Mouse (Mus musculus): ENCODE data around the gene Pigc. TPM values are rescaled to one million over a fixed set of nuclear protein-coding genes. Genes with fewer than 3 reads are reported as not detected.

Pigc gene
- polyA plus RNA-seq, 1 experiment = 10.2 TPM

DNA sequence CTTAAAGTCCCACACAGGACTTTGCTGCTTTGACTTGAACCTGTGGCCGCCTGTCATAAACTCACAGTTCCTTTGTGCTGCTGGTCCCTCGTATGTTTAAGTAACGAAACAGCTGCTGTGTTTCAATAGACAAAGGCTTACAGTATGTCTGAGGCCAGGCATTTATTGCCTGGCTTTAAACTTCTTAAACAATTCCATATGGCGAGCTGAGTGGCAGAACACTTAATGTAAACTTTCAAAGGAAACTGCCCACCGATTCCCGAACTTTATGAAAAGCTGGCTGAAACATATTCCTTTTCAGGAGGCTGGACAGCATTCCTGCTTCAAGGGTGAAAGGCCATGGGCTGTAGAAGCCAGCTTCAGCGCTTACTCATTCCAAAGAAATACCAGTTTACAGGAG, 48.0 kb downstream of the Pigc start:
- no peaks in the 10 kb centered on the region for H3K4me1 ChIP-seq (ENCODE audit: control insufficient read depth, insufficient read depth, insufficient read length)
- no peak for DNase-seq (ENCODE audit: low read depth in 1 of 2, low spot score in 2 of 2)
- H3K27ac ChIP-seq (ENCODE audit: insufficient read depth, low read length) = no peak overlapping the region
- H3K27me3 ChIP-seq (ENCODE audit: control insufficient read depth, insufficient read depth, low read length) = no peaks in the 10 kb centered on the region
- 81% methylated on average over 7 of the region's 7 CpGs for WGBS
- TF ChIP-seq CTCF (IDR thresholded peaks at IDR 0.05; ENCODE audit: extremely low read depth, insufficient read depth, insufficient read length, insufficient replicate concordance) (no peak), POLR2A (IDR thresholded peaks at IDR 0.05; ENCODE audit: low read depth, low read length) (no peak)
- H3K4me3 ChIP-seq (ENCODE audit: extremely low read depth, insufficient read depth, insufficient read length) = no peak overlapping the region
- H3K36me3 ChIP-seq (ENCODE audit: control insufficient read depth, insufficient read depth, low read length) = no peaks in the 10 kb centered on the region

GRCm38 (mm10) chr1:162017975-162018600, 49.1 kb downstream of the Pigc start:
- TF ChIP-seq CTCF (IDR thresholded peaks at IDR 0.05; ENCODE audit: extremely low read depth, insufficient read depth, insufficient read length, insufficient replicate concordance) = no peak
- no peak for TF ChIP-seq POLR2A (IDR thresholded peaks at IDR 0.05; ENCODE audit: low read depth, low read length)
- Histone ChIP-seq H3K27ac (ENCODE audit: insufficient read depth, low read length) (no peak overlapping the region), H3K27me3 (ENCODE audit: control insufficient read depth, insufficient read depth, low read length) (no peaks in the 10 kb centered on the region), H3K36me3 (ENCODE audit: control insufficient read depth, insufficient read depth, low read length) (no peaks in the 10 kb centered on the region), H3K4me1 (ENCODE audit: control insufficient read depth, insufficient read depth, insufficient read length) (no peaks in the 10 kb centered on the region), H3K4me3 (ENCODE audit: extremely low read depth, insufficient read depth, insufficient read length) (no peak overlapping the region)
- no peak for DNase-seq (ENCODE audit: low read depth in 1 of 2, low spot score in 2 of 2)
- WGBS = 19% methylated on average over 13 of the region's 13 CpGs

GRCm38 (mm10) chr1:162018601-162018977, 49.6 kb downstream of the Pigc start:
- no peaks in the 10 kb centered on the region for H3K27me3 ChIP-seq (ENCODE audit: control insufficient read depth, insufficient read depth, low read length)
- DNase-seq (ENCODE audit: low read depth in 1 of 2, low spot score in 2 of 2) = no peak
- no peak overlapping the region for H3K4me3 ChIP-seq (ENCODE audit: extremely low read depth, insufficient read depth, insufficient read length)
- 84% methylated on average over 6 of the region's 6 CpGs for WGBS
- TF ChIP-seq CTCF (IDR thresholded peaks at IDR 0.05; ENCODE audit: extremely low read depth, insufficient read depth, insufficient read length, insufficient replicate concordance) (no peak), POLR2A (IDR thresholded peaks at IDR 0.05; ENCODE audit: low read depth, low read length) (no peak)
- no peak overlapping the region for H3K27ac ChIP-seq (ENCODE audit: insufficient read depth, low read length)
- H3K4me1 ChIP-seq (ENCODE audit: control insufficient read depth, insufficient read depth, insufficient read length) = no peaks in the 10 kb centered on the region
- H3K36me3 ChIP-seq (ENCODE audit: control insufficient read depth, insufficient read depth, low read length) = no peaks in the 10 kb centered on the region

GRCm38 (mm10) chr1:162020303-162020731, 51.3 kb downstream of the Pigc start:
- TF ChIP-seq CTCF (IDR thresholded peaks at IDR 0.05; ENCODE audit: extremely low read depth, insufficient read depth, insufficient read length, insufficient replicate concordance) = no peak
- no peak for TF ChIP-seq POLR2A (IDR thresholded peaks at IDR 0.05; ENCODE audit: low read depth, low read length)
- H3K4me1 ChIP-seq (ENCODE audit: control insufficient read depth, insufficient read depth, insufficient read length) = no peaks in the 10 kb centered on the region
- no peak overlapping the region for H3K27ac ChIP-seq (ENCODE audit: insufficient read depth, low read length)
- WGBS = 93% methylated on average over 7 of the region's 7 CpGs
- H3K27me3 ChIP-seq (ENCODE audit: control insufficient read depth, insufficient read depth, low read length) = no peaks in the 10 kb centered on the region
- no peaks in the 10 kb centered on the region for H3K36me3 ChIP-seq (ENCODE audit: control insufficient read depth, insufficient read depth, low read length)
- H3K4me3 ChIP-seq (ENCODE audit: extremely low read depth, insufficient read depth, insufficient read length) = no peak overlapping the region
- no peak for DNase-seq (ENCODE audit: low read depth in 1 of 2, low spot score in 2 of 2)

DNA sequence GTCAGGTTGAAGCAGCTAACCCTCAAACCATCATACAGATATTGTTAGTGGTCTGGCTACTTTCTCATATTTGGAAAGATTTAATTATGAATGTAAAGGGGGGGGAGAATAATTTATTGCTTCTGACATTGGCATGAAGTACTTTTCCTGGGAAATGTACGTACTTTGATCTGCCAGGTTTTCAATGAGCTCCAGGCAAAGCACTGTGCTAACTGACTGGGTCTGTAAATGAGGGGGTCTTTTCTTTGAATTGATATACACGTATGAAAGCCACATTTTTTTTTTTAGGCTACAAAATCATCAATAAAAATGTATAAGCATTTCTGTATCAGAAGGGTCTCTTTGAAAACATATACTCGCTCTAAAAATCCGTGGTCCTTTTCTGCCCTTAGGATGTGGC, 51.8 kb downstream of the Pigc start:
- Histone ChIP-seq H3K4me1 (ENCODE audit: control insufficient read depth, insufficient read depth, insufficient read length) (no peaks in the 10 kb centered on the region), H3K27ac (ENCODE audit: insufficient read depth, low read length) (no peak overlapping the region), H3K27me3 (ENCODE audit: control insufficient read depth, insufficient read depth, low read length) (no peaks in the 10 kb centered on the region), H3K36me3 (ENCODE audit: control insufficient read depth, insufficient read depth, low read length) (no peaks in the 10 kb centered on the region), H3K4me3 (ENCODE audit: extremely low read depth, insufficient read depth, insufficient read length) (no peak overlapping the region)
- WGBS = 86% methylated on average over 4 of the region's 4 CpGs
- TF ChIP-seq POLR2A (IDR thresholded peaks at IDR 0.05; ENCODE audit: low read depth, low read length) (no peak), CTCF (IDR thresholded peaks at IDR 0.05; ENCODE audit: extremely low read depth, insufficient read depth, insufficient read length, insufficient replicate concordance) (no peak)
- DNase-seq (ENCODE audit: low read depth in 1 of 2, low spot score in 2 of 2) = no peak

Other genes with a start within 250 kb of the Pigc start
- 1.1 and 1.2 TPM in 2 replicates for gene Fasl, start 180.7 kb upstream of the Pigc start, polyA plus RNA-seq (2012; rRNA removed)
- gene Suco, start 92.5 kb upstream of the Pigc start, polyA plus RNA-seq (2012; rRNA removed) = 2.5 and 3.1 TPM in 2 replicates
- gene 4930558K02Rik, start 10.4 kb downstream of the Pigc start, polyA plus RNA-seq (2012; rRNA removed) = not detected in 2 replicates